Mouse (Mus musculus) thymus, adult 2 months (tissue): ENCODE results near the gene Foxn1. TPM values are rescaled to one million over a fixed set of nuclear protein-coding genes. Genes with fewer than 3 reads are reported as not detected.

Source experiments
- DNase-seq: peaks from one replicate; pipeline ENCODE4 v3.0.0; 2021
- H3K27ac ChIP-seq: fragments of 200-500 bp; 2 replicates; pipeline ENCODE4 v1.5.1; 2012; ENCODE audit warnings: low read length, control low read depth; ENCODE audit not compliant: control insufficient read depth, insufficient read depth
- H3K27me3 ChIP-seq: fragments of 200-500 bp; 2 replicates; pipeline ENCODE4 v1.6.1; 2012; ENCODE audit warnings: mild to moderate bottlenecking, low read length, moderate library complexity, mixed read lengths; ENCODE audit not compliant: control insufficient read depth, insufficient read depth
- H3K36me3 ChIP-seq: fragments of 200-500 bp; 2 replicates; pipeline ENCODE4 v1.6.1; 2012; ENCODE audit warnings: mild to moderate bottlenecking, low read length, moderate library complexity; ENCODE audit not compliant: control insufficient read depth, insufficient read depth
- H3K4me1 ChIP-seq: fragments of 200-500 bp; replicated peaks from 2 replicates; pipeline ENCODE4 v1.6.1; 2012; ENCODE audit warnings: low read length; ENCODE audit not compliant: control insufficient read depth, insufficient read depth
- H3K4me3 ChIP-seq: fragments of 200-500 bp; 2 replicates; pipeline ENCODE4 v1.5.1; 2012; ENCODE audit warnings: mild to moderate bottlenecking, low read length, control low read depth, moderate library complexity; ENCODE audit not compliant: control insufficient read depth, insufficient read depth
- CTCF ChIP-seq: fragments of 200-500 bp; IDR thresholded peaks from 2 replicates; pipeline ENCODE4 v1.5.1; 2012; ENCODE audit warnings: mild to moderate bottlenecking, control low read depth, low read length, moderate library complexity, borderline replicate concordance; ENCODE audit not compliant: control insufficient read depth, poor library complexity, insufficient read depth; ENCODE audit errors: extremely low read depth
- POLR2A ChIP-seq: fragments of 200-500 bp; IDR thresholded peaks from 2 replicates; pipeline ENCODE4 v1.6.1; 2012; ENCODE audit warnings: mild to moderate bottlenecking, low read length, control low read depth, moderate library complexity; ENCODE audit not compliant: control insufficient read depth, poor library complexity, insufficient read depth; ENCODE audit errors: extremely low read depth
- WGBS: fragments of 180-500 bp; shearing (Covaris S2); methylation state at CpG from one replicate; pipeline ENCODE4 v1.1.7; 2018; 5-methylcytosine and 5-hydroxymethylcytosine counted together
- polyA plus RNA-seq: library from polyadenylated mRNA; depleted of rRNA; stranded (reverse); fragments of >200 nt; gene quantifications from 2 replicates; pipeline ENCODE4 v1.2.3, GENCODE M21; 2012

Gene Foxn1
- polyA plus RNA-seq, 1 experiment, result 31.3 TPM

- no peaks in the 10 kb centered on the region for H3K36me3 ChIP-seq
- WGBS, result 95% methylated on average over 10 of the region's 10 CpGs
- TF ChIP-seq POLR2A, result no peak
- TF ChIP-seq CTCF, result no peak
- no peaks in the 10 kb centered on the region for H3K27me3 ChIP-seq
- H3K4me1 ChIP-seq, result peaks cover 5% of the 10 kb centered on the region
- no peak overlapping the region for H3K27ac ChIP-seq
- no peak overlapping the region for H3K4me3 ChIP-seq
- no peak for DNase-seq
Observed at GRCm38 (mm10) chr11:78385776-78386175, 582 bp downstream of the Foxn1 start.

- no peak for TF ChIP-seq CTCF
- Histone ChIP-seq H3K36me3 (no peaks in the 10 kb centered on the region), H3K4me3 (no peak overlapping the region), H3K4me1 (peaks cover 5% of the 10 kb centered on the region), H3K27ac (no peak overlapping the region), H3K27me3 (no peaks in the 10 kb centered on the region)
- 91% methylated on average over 5 of the region's 5 CpGs for WGBS
- DNase-seq, result no peak
Observed at GRCm38 (mm10) chr11:78382701-78383100, 3.7 kb downstream of the Foxn1 start.

- WGBS, result 96% methylated on average over 7 of the region's 7 CpGs
- Histone ChIP-seq H3K27me3 (no peaks in the 10 kb centered on the region), H3K27ac (no peak overlapping the region), H3K4me1 (peaks cover 5% of the 10 kb centered on the region), H3K4me3 (no peak overlapping the region), H3K36me3 (no peaks in the 10 kb centered on the region)
- no peak for DNase-seq
- no peak for TF ChIP-seq POLR2A
- TF ChIP-seq CTCF, result no peak
Observed at GRCm38 (mm10) chr11:78382286-78382685, 4.1 kb downstream of the Foxn1 start.

GRCm38 (mm10) chr11:78380996-78381395 lies 5.4 kb downstream of the Foxn1 start:
- Histone ChIP-seq H3K27me3 (no peaks in the 10 kb centered on the region), H3K4me3 (no peak overlapping the region), H3K27ac (no peak overlapping the region)

GRCm38 (mm10) chr11:78380351-78380750 lies 6.0 kb downstream of the Foxn1 start:
- Histone ChIP-seq H3K4me3 (no peak overlapping the region), H3K4me1 (peaks cover 9% of the 10 kb centered on the region), H3K27ac (no peak overlapping the region), H3K36me3 (no peaks in the 10 kb centered on the region), H3K27me3 (no peaks in the 10 kb centered on the region)
- no peak for TF ChIP-seq CTCF
- no peak for TF ChIP-seq POLR2A
- DNase-seq, result no peak
- WGBS, result 82% methylated on average over 4 of the region's 4 CpGs

More at GRCm38 (mm10) chr11:78380996-78381395, 5.4 kb downstream of the Foxn1 start:
- WGBS, result 90% methylated on average over 3 of the region's 3 CpGs
- Histone ChIP-seq H3K4me1 (peaks cover 5% of the 10 kb centered on the region), H3K36me3 (no peaks in the 10 kb centered on the region)
- no peak for DNase-seq
- TF ChIP-seq CTCF, result no peak
- TF ChIP-seq POLR2A, result no peak

- H3K27me3 ChIP-seq, result no peaks in the 10 kb centered on the region
- DNase-seq, result no peak
- TF ChIP-seq CTCF (no peak), POLR2A (no peak)
- H3K36me3 ChIP-seq, result no peaks in the 10 kb centered on the region
- no peak overlapping the region for H3K27ac ChIP-seq
- H3K4me3 ChIP-seq, result no peak overlapping the region
- whole genome bisulfite sequencing, result 27% methylated on average over 12 of the region's 12 CpGs
- H3K4me1 ChIP-seq, result peaks cover 9% of the 10 kb centered on the region
Observed at GRCm38 (mm10) chr11:78377549-78378159, 8.7 kb downstream of the Foxn1 start.

GRCm38 (mm10) chr11:78374147-78374546 lies 12.2 kb downstream of the Foxn1 start:
- no peak for DNase-seq
- H3K27me3 ChIP-seq, result no peaks in the 10 kb centered on the region
- H3K4me3 ChIP-seq, result no peak overlapping the region
- 91% methylated on average over 8 of the region's 8 CpGs for WGBS
- H3K36me3 ChIP-seq, result no peaks in the 10 kb centered on the region
- H3K4me1 ChIP-seq, result 0 out of 2 replicates have a peak, but pooled peaks cover 4% of the 10 kb centered on the region
- no peak overlapping the region for H3K27ac ChIP-seq
- TF ChIP-seq POLR2A (no peak), CTCF (no peak)
